Mouse (Mus musculus) adrenal gland (tissue): Measurements from ENCODE around the gene Snx9.

ENCODE experiments used
- intact Hi-C: fragments of 180-260 bp; cut with DNase I; formaldehyde crosslinking; loops from one replicate; pipeline ENCODE4 v1.15.1; 2025
- long read RNA-seq, 2 experiments: library from polyadenylated mRNA; unstranded; transcript quantifications; one replicate each; pipeline ENCODE4 v2.0.0; 2020; ENCODE audit warnings: borderline replicate concordance in 1 of 2; ENCODE audit not compliant: insufficient replicate concordance in 1 of 2

Gene Snx9
- long read RNA-seq, experiment 1, transcript Snx9-201 (18 exons, 3,331 nt) = major isoform, 10 of 18 reads
- long read RNA-seq, experiment 1, partial matches to known transcripts = 4 of 18 reads
- long read RNA-seq, experiment 1, other reads (novel, unspliced or antisense) = 4 of 18 reads
- long read RNA-seq, experiment 2, transcript Snx9-201 (18 exons, 3,331 nt) = major isoform, 12 of 20 reads
- long read RNA-seq, experiment 2, partial matches to known transcripts = 3 of 20 reads
- long read RNA-seq, experiment 2, other reads (novel, unspliced or antisense) = 5 of 20 reads

DNA sequence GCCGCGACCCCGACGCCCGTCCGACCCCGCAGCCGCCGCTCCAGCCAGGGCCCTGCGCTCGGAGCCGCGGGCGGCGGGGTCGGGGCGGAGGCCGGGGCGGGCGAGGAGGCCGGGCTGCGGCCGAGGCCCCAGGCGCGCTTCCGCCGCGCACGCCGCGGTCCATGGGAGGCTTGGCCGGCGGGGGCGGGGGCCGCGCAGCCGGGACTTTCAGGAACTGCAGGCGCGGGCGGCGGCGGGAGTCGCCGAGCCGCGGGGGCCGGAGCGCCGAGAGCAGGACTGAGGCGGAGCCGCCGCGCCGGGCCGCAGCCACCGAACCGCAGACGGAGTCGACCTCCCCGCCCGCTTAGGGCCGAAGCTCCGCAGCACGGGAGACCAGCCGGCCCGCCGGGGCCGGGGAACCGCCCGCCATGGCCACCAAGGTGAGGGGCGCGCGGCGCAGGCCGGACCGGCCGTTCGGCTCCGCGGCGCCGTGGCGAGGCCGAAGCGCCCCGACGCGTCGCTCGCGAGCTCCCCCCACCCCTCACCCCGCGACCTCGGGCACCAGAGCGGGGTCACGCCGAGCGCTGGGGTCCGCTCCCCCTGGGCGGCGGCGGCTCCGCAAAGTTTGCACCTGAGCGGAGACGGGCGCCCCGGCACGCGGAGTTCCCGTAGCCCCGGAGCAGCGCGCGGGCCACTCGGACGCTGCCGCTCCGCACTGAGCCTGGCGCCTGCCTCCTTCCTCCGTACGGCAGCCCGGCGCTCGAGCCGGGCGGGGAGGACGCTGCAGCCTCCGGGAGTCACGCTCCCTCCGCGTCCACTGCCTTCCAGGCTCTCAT, at the start of gene Snx9:
Gene Snx9 (plus strand): TSS at position 202 of the 815 bp plus-strand sequence.
- intact Hi-C loops = loop anchor here (5.0 kb wide), 1 partner anchor 44 kb away; no protein-coding TSS in a partner anchor

DNA sequence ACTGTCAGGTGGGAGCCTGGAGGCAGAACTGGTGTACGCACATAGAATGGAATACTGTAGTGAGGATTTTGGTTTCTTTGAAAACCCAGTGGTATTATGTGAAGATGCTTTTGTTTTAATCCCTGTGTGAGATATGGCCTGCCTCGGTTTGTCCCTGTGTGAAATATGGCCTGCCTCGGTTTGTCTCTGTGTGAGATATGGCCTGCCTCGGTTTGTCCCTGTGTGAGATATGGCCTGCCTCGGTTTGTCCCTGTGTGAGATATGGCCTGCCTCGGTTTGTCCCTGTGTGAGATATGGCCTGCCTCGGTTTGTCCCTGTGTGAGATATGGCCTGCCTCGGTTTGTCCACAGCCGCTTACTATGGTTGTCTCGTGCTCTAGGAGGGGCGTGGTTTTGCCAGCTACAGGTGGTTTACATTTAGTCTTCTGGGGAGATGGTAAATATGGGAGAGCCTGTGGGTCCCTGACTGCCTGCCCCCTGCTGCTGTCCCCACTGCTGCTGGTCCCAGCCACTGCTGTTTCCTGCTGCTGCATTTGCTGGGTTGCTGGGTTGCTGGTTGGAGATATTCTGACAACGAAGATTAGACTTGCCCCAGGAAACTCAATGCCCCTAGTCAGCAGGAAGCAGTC, 48.9 kb upstream of the Snx9 start:
- intact Hi-C loops = loop anchor here (10.0 kb wide), 1 partner anchor 233 kb away; no protein-coding TSS in a partner anchor

DNA sequence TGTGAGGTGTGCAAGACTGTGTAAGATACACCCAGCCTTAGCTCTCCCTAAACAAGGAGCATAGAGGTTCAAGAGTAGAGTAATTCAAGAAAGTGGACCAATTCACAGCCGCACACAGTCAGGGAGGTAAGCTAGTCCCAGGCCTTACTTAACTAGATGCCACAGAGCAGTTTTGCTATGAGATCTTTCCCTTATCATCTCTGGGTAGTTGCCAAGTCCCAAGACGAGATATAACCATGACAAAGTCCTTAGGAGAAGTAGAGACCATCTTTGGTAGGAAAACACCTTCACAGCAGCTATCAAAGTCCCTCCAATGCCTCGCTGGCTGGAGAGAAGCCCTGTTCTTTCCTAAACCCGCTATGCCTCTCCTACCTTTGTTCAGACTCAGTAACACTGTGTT, 47.5 kb upstream of the Snx9 start:
- intact Hi-C loops = loop anchor here (10.0 kb wide), 1 partner anchor 231 kb away; no protein-coding TSS in a partner anchor

DNA sequence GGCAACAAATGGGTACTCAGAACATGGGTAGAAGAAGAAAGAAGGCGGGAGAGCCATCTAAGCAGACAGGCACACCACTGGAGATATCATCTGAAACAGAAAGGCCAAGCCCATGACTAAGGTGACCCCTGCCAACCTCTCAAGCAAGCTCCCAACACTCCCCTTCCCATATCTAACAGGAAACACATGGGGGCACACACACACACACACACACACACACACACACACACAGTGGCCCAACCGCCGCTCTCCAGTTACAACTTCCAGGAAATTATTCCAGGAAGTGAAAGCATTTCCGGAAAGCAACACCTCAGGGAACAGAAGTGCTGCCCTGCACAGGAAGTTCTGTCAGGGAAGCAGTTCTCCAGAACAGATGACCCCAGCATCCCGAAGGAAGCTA, 46.9 kb upstream of the Snx9 start:
- intact Hi-C loops = loop anchor here (10.0 kb wide), 1 partner anchor 231 kb away; no protein-coding TSS in a partner anchor

DNA sequence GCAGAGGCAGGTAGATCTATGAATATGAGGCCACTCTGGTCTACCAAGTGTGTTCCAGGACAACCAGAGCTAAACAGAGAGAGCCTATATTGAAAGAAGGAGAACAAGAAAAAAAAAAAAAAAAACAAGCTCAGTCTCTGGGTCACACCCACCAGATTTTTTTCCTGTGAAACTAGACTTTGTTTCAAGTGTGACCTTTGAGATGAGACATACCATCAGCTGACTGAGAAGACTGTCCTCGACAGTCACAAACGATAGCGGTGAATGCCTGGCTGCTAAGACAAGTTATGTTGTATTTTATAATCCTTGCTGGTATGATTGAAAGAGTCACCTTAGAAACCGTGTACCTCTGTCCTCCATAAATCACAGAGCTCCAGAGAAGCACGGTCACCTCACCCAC, 45.8 kb upstream of the Snx9 start:
- intact Hi-C loops = loop anchor here (5.0 to 10.0 kb wide), 2 partner anchors 47 to 229 kb away; partner anchors contain the start of gene Snx9

DNA sequence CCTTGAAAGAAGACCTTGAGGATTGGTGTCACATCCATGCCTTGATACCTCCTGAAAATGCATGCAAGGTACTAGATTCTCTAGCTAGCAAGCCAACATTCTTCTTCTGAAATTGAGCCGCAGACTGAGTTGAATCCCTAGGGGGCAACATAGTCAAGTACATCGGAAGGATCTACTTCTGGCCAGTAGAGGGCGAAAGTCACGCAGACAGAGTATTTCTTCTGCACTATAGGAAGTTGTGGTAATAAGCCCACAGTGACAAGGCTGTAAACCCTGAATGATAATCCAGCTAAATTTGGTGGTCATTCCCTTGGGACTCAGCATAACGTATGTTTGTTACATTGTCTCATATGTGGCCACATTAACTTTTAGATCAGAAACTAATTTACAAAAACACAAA, 45.3 kb upstream of the Snx9 start:
- intact Hi-C loops = loop anchor here (1.0 to 10.0 kb wide), 3 partner anchors 46 to 229 kb away; partner anchors contain the start of gene Snx9

DNA sequence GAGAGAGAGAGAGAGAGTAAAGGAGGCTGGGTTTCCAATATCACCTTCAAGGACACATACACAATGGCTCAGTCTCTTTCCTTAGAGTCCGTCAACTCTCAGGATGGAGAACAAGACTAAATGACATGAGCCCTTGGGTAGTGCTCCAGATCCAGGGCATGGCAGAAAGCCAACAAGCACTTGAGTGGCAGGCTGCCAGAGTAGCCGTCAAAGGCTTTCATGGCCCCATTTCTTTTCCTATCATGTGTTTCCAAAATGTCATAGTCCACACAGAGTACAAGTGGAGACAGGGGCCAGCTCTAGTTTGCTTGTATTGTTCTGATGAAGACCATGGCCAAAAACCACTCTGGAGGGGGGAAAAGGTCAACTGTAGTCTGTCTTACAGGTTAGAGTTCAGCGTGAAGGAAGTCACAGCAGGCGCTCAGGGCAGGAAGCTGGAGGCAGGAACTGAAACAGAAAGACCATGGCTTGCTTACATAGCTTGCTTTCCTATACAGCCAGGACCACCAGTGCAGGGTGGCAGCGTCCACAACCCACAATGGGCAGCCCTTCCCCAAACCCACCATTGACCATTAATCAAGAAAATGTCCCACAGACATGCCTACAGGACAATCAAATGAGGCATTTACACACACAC, 43.9 kb upstream of the Snx9 start:
- intact Hi-C loops = loop anchor here (5.0 to 10.0 kb wide), 2 partner anchors 45 to 228 kb away; partner anchors contain the start of gene Snx9

DNA sequence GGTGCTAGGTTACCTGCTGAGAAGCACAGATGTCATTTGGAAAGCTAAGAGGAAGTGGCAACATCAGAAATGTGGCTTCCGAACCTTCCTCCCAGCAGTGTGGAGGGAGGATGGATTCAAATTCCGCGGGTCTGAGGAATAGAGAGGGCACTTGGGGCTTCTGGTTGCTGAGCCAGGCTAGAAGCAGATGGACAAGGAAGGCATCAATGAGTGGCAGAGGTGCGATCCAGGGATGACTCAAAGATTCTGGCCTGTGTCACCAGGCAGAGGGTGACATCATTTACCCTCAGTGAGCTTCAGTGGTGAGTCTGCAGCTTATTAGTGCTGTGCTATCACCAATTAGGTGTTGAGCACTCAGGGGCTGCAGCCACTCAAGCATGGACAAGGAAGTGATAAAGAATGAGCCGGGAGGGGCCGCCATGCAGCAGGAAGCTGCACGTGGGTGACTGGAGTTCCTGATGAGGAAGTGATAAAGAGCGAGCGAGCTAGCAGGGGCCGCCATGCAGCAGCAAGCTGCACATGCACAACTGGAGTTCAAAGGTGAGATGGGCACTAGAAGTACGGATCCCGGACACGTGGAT, 42.8 kb upstream of the Snx9 start:
- intact Hi-C loops = loop anchor here (5.0 to 10.0 kb wide), 2 partner anchors 44 to 226 kb away; partner anchors contain the start of gene Snx9

DNA sequence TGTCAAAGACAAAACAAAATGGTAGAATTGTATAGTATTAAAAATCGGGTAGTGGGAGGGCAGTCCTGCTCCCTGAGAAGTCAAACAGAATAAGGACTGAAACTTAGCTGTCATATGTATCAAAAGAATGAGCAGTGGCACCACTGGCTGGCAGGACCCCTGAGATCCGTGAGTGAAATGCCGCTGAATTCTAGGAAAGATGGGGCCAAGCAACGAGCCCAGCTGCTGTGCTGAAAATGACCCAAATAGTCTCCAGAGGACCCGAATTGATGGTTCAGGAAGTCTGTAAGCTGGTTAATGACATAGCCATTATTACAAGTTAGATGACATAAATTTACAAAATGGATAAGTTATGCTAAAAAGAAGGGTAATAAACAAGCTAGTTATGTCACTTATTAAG, 42.2 kb upstream of the Snx9 start:
- intact Hi-C loops = loop anchor here (5.0 to 10.0 kb wide), 2 partner anchors 43 to 226 kb away; partner anchors contain the start of gene Snx9

DNA sequence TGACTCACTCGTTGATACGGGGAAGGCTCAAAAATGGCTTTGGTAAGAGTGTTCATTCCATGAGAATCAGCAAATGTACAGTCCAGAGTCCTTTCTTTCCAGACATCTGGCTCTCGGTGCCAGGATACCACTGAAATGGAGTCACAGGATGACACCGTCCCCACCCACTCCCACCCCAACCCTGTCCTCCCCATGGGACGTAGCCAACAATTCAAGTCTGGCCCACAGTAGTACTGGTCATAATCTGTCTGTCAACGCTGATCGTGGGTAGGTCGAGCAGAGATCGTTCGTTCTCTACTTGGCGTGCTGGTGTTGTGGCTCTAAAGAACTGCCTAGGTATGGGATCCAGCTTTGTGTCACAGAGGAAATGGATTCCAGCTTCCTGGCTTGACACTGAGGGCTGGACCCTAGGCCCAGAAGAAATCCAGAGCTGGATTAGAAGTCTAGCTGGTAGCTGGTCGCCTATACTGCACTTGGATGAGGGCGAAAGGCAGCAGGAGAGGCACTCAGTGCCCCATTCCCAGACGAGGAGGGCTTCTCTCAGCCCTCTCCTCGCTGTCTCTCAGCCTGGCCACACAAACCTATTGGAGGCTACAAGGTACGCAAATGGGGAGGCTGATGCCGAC, 41.6 kb upstream of the Snx9 start:
- intact Hi-C loops = loop anchor here (5.0 to 10.0 kb wide), 2 partner anchors 43 to 225 kb away; partner anchors contain the start of gene Snx9

DNA sequence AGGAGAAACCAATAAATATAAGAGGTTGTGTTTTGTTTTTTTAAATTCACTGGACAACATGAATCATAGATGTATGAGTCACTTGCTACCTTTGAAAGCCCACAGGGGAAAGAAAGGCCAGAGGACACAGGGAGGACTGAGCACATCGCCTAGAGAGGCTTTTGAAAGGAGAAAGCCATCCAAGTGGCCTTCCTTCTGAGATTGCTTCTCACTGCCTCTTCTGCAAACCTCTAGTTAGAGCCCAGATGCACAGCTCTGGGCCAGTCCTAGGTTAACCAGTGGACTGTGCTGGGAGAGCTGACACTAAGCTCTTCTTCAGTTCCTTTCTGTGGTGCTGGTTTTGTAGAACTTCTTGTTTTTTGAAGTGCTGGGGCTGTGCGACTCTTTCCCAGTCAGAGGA, 40.9 kb upstream of the Snx9 start:
- intact Hi-C loops = no loop called here

DNA sequence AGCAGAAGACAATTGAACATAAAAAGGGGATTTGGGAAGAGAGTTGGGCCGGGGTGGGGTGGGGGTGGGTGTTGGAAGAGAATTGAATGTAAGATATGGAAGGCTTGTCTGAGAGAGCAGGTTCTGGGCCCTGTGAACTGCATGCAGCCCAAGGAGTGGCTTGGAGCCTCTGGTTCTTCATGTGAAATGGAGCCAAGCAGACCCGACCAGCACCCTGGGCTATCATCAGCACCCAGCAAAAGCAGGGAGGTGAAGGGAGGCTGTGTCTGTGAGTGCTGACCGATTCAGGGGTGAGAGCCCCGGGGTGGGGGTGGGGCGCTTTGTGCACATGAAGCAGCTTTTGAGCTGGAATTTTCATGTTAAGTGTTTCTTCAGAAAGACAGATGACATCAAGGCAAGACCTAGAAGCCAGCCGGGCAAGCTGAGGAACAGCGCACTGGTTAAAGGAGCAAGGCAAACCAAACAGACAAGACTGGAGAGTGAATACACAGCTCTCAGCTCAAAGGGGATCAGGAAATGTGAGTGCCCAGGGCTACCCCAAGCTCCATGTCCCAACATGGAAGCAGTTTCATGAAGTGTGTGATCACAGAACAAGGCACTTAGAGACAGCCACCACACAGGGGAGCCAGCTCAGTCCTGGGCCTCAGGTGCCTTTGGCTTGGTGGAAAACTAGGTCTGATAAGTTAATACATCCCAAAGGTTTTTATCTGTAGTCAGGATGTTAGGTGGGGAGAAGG, 40.1 kb upstream of the Snx9 start:
- intact Hi-C loops = no loop called here

DNA sequence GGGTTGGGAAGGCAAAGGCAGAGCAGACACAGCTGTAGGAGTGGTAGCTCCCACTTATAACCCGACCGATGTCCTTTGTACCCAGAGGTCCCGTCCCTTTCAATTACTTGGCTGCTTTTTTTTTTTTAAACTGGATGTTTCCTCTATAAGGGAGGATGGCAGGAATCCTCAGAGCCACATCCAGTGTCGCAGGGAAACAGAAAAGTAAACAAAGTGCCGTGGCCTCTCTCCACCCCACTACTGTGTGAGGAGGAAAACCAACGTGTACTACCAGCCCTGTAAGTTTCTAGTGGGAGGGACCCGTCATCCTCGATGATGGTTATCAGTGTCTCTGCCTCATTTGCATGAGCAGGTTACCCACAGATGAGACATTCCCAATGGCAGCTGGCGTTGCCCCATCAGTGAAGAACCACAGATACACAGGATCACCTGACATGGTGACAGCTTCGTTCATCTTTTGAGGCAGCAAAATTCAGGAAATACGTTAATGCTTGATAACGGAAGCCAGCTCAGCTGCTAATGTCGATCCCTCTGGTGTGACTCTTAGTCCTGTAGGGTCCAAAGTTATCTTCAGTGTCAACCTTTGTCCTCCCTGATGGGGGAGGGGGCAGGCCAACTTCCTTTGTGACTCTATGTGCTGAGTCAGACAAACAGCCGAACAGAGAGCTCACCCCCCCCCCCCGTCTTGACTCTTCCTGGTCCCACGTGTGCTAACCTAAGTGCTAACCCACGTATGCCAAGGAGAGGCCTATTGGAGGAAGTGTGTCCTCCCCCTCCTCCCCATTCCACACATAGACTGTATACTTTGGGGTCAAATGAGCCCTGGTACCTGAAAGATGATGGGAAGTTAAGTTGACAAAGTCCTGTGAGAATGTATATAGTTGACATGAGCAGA, 39.1 kb upstream of the Snx9 start:
- intact Hi-C loops = no loop called here

DNA sequence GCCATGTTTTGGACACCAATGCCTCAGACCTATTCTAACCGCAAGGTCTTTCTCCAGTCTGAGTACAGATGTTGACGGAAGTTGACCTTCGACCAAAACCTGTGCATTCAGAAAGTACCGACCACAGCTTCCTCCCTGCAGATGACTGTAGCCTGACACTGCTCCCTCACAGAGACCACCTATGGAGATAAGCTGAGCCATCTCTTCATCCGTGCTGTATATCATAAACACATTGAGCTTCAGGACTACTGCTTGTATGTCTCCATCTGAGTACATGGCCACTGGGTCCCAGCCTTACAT, 38.5 kb upstream of the Snx9 start:
- intact Hi-C loops = no loop called here

DNA sequence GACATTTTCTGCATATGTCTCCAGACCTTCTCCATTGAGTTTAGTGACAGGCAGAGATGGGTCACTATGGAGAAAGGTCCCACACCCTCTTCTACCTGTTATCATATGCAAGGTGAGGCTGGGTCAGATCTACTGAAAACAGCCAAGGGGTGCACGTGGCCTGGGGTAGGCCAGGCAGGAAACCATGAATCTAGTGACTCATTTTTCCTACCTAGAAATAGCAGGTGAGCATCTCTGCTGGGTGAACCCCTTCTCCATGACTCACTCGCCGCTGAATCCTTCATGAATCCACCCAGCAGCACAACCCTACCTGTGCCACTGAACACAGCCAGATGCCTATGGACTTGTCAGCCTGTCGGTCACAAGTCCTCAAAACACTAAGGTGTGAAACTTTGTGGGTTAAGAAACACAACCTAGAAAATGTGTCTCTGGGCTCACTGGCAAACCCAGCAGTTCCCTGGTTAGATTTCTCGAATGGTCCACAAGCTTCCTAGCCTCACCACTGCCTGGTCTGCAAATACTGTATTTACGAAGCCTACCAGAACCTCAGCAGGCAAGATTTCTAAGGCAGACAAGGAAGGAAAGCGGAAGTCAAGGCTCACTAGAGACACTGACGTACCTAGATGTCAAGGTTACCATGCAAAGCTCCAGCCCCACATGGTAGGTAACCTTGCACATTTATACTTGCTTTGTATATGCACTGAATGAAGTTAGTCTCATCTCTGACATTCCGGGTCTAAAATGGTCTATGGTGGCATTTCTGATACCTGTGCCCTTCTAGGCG, 37.7 kb upstream of the Snx9 start:
- intact Hi-C loops = no loop called here

DNA sequence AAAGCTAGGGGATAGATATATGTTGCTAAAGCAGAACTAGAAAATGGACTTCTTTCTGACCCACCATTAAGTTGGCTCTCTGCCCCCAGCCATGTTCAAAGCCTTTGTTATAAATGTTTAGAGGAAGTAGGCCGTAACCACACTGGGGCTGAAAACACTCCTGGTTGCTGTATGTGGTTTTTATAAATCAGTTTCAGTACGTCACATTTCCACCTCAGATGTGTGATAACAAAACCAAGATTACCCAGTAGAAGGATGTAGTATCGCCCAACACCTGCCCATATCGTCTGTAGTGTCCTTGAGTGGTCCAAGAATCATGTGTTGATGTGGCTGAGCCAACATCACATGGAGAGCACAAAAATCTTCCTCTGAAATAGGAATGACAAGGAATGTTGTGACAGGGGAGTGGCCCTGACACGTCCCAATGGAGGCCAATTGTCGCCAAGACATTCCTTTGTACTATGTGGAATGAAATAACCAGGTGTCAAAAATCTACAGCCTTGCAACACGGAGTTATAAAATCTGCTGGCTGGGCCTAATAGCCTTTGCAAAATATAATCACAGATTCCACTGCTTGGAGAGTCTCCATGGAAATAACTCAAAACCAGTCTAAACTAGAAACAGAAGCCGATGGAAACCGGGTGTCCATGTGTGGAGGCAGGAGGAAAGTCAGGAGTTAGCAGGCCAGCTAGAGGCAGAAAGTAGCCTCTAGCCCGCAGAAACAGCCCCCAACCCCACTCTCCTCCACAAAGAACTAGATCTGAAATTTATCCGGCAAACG, 36.6 kb upstream of the Snx9 start:
- intact Hi-C loops = no loop called here
